Mouse (Mus musculus) liver, embryonic 12.5 days (tissue): ENCODE data around the gene Rph3al. TPM values are rescaled to one million over a fixed set of nuclear protein-coding genes. Genes with fewer than 3 reads are reported as not detected.
A peak's percentile ranks its signal among the peaks of the same experiment; 100 is the strongest.

Experiments used
- ATAC-seq: fragments of 200-750 bp; cut with Nextera tagmentation; 2 replicates; pipeline ENCODE4 v1.8.0; 2017; ENCODE audit warnings: moderate number of reproducible peaks, mild to moderate bottlenecking, moderate library complexity
- H3K27ac ChIP-seq: fragments of 300-500 bp; sonication (generic); 2 replicates; pipeline ENCODE4 v1.5.1; 2016; ENCODE audit warnings: mild to moderate bottlenecking
- H3K27me3 ChIP-seq: fragments of 300-500 bp; sonication (generic); replicated peaks from 2 replicates; pipeline ENCODE4 v1.6.1; 2016; ENCODE audit warnings: mild to moderate bottlenecking, moderate library complexity
- H3K36me3 ChIP-seq: fragments of 300-500 bp; sonication (generic); 2 replicates; pipeline ENCODE4 v1.6.1; 2016; ENCODE audit warnings: mild to moderate bottlenecking, moderate library complexity
- H3K4me1 ChIP-seq: fragments of 300-500 bp; sonication (generic); 2 replicates; pipeline ENCODE4 v1.6.1; 2016
- H3K4me2 ChIP-seq: fragments of 300-500 bp; sonication (generic); 2 replicates; pipeline ENCODE4 v1.6.1; 2016; ENCODE audit warnings: mild to moderate bottlenecking, moderate library complexity
- H3K4me3 ChIP-seq: fragments of 300-500 bp; sonication (generic); 2 replicates; pipeline ENCODE4 v1.5.1; 2016; ENCODE audit warnings: mild to moderate bottlenecking, moderate library complexity
- H3K9ac ChIP-seq: fragments of 300-500 bp; sonication (generic); 2 replicates; pipeline ENCODE4 v1.6.1; 2016; ENCODE audit warnings: mild to moderate bottlenecking, moderate library complexity
- H3K9me3 ChIP-seq: fragments of 300-500 bp; sonication (generic); replicated peaks from 2 replicates; pipeline ENCODE4 v1.6.1; 2016; ENCODE audit warnings: mild to moderate bottlenecking, moderate library complexity
- WGBS: fragments of 180-500 bp; shearing (Covaris S2); methylation state at CpG from one replicate; pipeline ENCODE4 v1.1.7; 2016; ENCODE audit not compliant: insufficient replicate concordance; 5-methylcytosine and 5-hydroxymethylcytosine counted together
- polyA plus RNA-seq: library from polyadenylated mRNA; unstranded; fragments of >200 nt; fragmentation: Nextera tagmentation; extraction: Ambion mirVana; gene quantifications from 2 replicates; pipeline ENCODE4 v1.2.1, GENCODE M21; 2016

The Rph3al gene
- polyA plus RNA-seq, 1 experiment from 2014 or later: 0.57 TPM

DNA sequence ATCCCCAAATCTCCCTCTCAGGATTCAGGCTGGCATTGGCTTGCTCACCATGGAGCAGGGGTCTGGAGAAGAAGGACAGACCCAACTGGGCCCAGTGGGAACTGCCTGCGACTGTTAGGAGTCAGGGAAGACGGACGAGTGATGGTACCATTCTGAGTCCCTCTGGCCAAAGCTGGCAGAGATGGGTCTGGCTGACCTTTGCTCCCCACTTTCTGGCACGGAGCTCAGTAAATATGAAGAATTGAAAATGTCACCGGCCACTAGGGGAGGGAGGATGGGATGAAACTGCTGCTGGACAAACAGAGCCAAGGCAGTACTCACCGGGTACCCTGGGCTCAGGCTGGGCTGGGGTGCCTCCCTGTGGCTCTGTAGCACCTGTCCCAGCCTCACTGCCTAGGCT, 105.1 kb downstream of the Rph3al start:
- Histone ChIP-seq H3K4me2 (no peak overlapping the region), H3K36me3 (no peaks in the 10 kb centered on the region), H3K9ac (no peak overlapping the region), H3K4me1 (no peaks in the 10 kb centered on the region), H3K4me3 (no peak overlapping the region), H3K9me3 (no peaks in the 10 kb centered on the region), H3K27ac (no peak overlapping the region), H3K27me3 (peaks cover 9% of the 10 kb centered on the region; the same call in 1 of the 2 replicates)
- no peak for ATAC-seq
- 73% methylated on average over 6 of the region's 6 CpGs for WGBS

DNA sequence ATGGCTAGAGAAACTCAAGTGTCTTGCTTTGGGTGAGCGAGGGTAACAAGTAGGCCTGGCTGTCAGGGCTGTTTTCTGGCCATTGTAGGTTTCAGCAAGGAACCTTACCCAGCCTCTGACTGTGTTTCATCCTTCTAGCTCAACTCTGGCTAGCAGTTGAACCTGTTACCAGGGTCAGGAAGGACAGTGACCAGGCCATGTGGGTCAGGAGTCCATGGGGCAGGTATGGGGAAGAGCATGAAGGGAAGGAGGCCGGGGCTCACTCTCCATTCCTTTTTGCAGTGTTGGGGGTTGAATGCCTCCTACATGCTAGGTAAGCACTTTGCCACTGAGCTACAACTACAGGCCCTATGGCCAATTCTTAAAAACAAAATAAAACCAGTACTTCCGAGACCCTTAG, 107.8 kb downstream of the Rph3al start:
- H3K9me3 ChIP-seq: no peaks in the 10 kb centered on the region
- no peak overlapping the region for H3K27ac ChIP-seq
- H3K36me3 ChIP-seq: no peaks in the 10 kb centered on the region
- peaks cover 9% of the 10 kb centered on the region; the same call in 1 of the 2 replicates for H3K27me3 ChIP-seq
- H3K9ac ChIP-seq: no peak overlapping the region
- 58% methylated on average over 3 of the region's 3 CpGs for WGBS
- no peak overlapping the region for H3K4me3 ChIP-seq
- no peaks in the 10 kb centered on the region for H3K4me1 ChIP-seq
- ATAC-seq: no peak
- no peak overlapping the region for H3K4me2 ChIP-seq

DNA sequence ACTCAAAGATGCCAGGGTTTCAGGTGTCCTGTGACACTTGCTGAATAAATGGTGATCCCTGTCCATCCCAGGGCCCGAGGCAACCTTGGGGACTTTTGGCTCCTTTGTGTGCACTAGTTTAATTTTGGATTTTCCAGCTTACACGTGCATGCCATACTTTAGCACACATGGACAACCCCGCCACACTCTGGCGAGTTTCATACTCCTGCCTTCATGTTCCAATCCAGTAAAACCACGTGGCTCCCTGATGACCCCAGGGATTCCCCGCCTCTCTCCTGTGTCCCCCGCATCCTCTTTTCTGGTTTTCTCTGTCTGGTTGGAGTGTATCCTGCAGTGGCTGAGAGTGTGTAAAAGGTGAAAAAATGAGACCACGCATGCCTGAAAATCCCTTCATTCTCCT, 110.8 kb downstream of the Rph3al start:
- no peak overlapping the region for H3K4me3 ChIP-seq
- no peak for ATAC-seq
- H3K36me3 ChIP-seq: no peaks in the 10 kb centered on the region
- WGBS: 64% methylated on average over 8 of the region's 8 CpGs
- H3K4me1 ChIP-seq: no peaks in the 10 kb centered on the region
- no peak overlapping the region for H3K9ac ChIP-seq
- H3K27ac ChIP-seq: no peak overlapping the region
- no peaks in the 10 kb centered on the region for H3K9me3 ChIP-seq
- peaks cover 18% of the 10 kb centered on the region for H3K27me3 ChIP-seq
- H3K4me2 ChIP-seq: no peak overlapping the region

DNA sequence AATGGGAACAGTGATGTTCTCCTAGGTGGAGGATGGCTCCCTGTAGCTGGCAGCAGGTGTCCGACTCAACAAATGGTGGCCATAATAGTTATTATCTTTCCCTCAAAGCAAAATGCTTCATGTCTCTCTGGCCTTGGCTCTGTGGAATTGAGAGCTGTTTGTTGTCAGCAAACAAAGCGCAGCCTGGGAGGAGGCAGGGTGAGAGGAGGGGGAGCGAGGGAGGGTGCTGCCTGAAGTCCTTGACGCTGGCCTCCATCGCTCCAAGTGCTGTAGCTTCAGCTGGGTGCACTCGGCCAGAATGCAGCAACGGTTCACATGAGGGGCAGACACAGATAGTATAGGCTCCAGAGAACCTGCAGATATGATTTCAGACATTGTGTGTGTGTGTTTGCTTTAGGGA, 114.7 kb downstream of the Rph3al start:
- H3K36me3 ChIP-seq: no peaks in the 10 kb centered on the region
- H3K4me3 ChIP-seq: no peak overlapping the region
- no peak overlapping the region for H3K27ac ChIP-seq
- ATAC-seq: no peak
- no peaks in the 10 kb centered on the region for H3K4me1 ChIP-seq
- H3K27me3 ChIP-seq: peaks cover 32% of the 10 kb centered on the region
- H3K9me3 ChIP-seq: no peaks in the 10 kb centered on the region
- WGBS: 39% methylated on average over 7 of the region's 7 CpGs
- H3K9ac ChIP-seq: no peak overlapping the region
- H3K4me2 ChIP-seq: no peak overlapping the region

DNA sequence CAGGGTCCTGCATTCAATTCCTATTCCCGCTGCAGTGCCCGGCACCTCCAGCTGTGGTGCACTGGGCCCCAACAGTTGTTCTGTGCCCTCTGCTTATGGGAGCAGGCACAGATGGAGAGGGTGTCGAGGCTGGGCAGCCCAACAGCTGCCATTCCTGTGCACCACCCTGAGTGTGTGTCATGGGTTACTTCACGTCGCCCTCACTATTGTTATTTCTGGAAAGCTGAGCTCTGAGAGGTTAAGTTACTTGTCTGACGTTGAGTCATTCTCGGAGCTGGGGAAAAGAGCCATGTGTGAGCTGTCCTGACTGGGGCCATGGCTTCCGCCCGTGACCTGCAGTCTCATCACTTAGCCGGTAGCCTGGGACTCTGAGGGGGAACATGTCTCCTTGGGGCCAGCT, 125.1 kb downstream of the Rph3al start:
- 67% methylated on average over 10 of the region's 10 CpGs for WGBS
- Histone ChIP-seq H3K36me3 (no peaks in the 10 kb centered on the region), H3K9ac (no peak overlapping the region), H3K4me2 (no peak overlapping the region), H3K4me3 (no peak overlapping the region), H3K27ac (no peak overlapping the region), H3K4me1 (peaks cover 8% of the 10 kb centered on the region; the same call in 1 of the 2 replicates), H3K27me3 (peaks cover 15% of the 10 kb centered on the region; the same call in 1 of the 2 replicates), H3K9me3 (no peaks in the 10 kb centered on the region)
- no peak for ATAC-seq

DNA sequence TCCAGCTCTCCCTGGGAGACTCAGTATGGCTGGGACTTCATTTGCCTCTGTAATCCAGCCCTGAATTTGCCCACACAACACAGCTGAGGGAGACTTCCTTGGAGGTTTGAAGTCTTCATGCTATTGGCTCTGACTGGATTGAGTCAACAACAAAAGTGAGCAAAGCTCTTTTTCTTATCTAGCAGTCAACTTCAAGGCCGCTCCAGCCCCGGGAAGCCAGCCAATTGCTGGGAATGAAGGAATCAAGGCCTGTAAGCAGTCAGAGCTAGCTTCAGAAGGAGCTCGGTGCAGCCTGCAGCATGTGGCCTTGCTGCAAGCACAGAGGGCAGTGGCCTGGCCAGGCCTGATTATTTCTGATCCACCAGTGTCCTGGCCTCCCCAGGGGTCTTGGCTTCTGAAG, 126.3 kb downstream of the Rph3al start:
- no peak; the same call in 1 of the 2 replicates for ATAC-seq
- WGBS: 31% methylated on average over 3 of the region's 3 CpGs
- peaks cover 8% of the 10 kb centered on the region; the same call in 1 of the 2 replicates for H3K4me1 ChIP-seq
- H3K4me3 ChIP-seq: no peak overlapping the region
- H3K36me3 ChIP-seq: no peaks in the 10 kb centered on the region
- no peak overlapping the region for H3K9ac ChIP-seq
- no peaks in the 10 kb centered on the region for H3K9me3 ChIP-seq
- peak overlapping the region; percentile 54; the same call in 1 of the 2 replicates for H3K27ac ChIP-seq
- H3K4me2 ChIP-seq: no peak overlapping the region
- H3K27me3 ChIP-seq: peaks cover 15% of the 10 kb centered on the region

DNA sequence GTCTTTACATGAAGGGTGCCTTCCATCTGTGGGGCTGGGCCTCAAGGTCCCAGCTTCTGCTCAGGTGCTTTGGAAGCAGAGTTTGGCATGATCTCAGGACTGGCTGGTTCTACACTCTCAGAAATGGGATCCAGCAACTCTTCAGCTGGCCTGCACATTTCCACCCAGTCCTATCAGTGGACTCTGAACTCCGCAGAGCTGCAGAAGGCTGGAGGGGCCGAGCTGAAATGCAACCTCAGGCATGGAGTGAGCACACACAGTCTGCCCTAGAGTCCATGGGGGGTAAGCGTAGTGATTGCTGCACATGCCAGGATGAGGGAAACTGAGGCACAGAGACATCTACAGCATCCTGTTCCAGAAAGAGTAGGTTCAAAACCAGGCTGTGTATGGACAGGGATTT, 127.7 kb downstream of the Rph3al start:
- Histone ChIP-seq H3K4me3 (no peak overlapping the region), H3K27ac (no peak overlapping the region), H3K9ac (no peak overlapping the region), H3K27me3 (peaks cover 15% of the 10 kb centered on the region), H3K4me2 (no peak overlapping the region), H3K4me1 (peaks cover 8% of the 10 kb centered on the region; the same call in 1 of the 2 replicates), H3K9me3 (no peaks in the 10 kb centered on the region), H3K36me3 (no peaks in the 10 kb centered on the region)
- 65% methylated on average over 3 of the region's 3 CpGs for WGBS
- ATAC-seq: no peak

DNA sequence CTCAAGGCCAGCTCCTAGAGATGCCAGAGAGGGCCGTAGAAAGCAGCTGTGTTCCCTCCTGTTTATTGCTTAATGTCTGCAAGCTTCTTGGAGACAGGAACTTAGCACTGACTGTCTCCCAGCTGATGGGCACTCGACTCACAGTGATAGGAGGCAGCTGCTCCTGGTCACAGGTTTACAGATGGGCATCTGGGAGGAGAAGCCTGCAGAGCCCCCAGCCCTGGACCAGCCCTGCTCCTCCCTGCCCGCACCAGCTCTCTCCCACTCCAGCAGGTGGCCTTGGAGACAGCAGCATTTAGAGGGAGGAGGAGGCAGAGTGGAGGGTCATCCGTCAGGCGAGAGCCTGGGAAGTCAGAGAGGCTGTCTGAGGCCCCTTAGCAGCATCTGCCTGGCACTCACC, 130.7 kb downstream of the Rph3al start:
- Histone ChIP-seq H3K9me3 (no peaks in the 10 kb centered on the region), H3K9ac (no peak overlapping the region), H3K4me2 (no peak overlapping the region), H3K4me3 (no peak overlapping the region), H3K36me3 (no peaks in the 10 kb centered on the region), H3K4me1 (peaks cover 8% of the 10 kb centered on the region; the same call in 1 of the 2 replicates), H3K27ac (no peak overlapping the region), H3K27me3 (peaks cover 4% of the 10 kb centered on the region; the same call in 1 of the 2 replicates)
- ATAC-seq: no peak
- WGBS: 46% methylated on average over 5 of the region's 5 CpGs

DNA sequence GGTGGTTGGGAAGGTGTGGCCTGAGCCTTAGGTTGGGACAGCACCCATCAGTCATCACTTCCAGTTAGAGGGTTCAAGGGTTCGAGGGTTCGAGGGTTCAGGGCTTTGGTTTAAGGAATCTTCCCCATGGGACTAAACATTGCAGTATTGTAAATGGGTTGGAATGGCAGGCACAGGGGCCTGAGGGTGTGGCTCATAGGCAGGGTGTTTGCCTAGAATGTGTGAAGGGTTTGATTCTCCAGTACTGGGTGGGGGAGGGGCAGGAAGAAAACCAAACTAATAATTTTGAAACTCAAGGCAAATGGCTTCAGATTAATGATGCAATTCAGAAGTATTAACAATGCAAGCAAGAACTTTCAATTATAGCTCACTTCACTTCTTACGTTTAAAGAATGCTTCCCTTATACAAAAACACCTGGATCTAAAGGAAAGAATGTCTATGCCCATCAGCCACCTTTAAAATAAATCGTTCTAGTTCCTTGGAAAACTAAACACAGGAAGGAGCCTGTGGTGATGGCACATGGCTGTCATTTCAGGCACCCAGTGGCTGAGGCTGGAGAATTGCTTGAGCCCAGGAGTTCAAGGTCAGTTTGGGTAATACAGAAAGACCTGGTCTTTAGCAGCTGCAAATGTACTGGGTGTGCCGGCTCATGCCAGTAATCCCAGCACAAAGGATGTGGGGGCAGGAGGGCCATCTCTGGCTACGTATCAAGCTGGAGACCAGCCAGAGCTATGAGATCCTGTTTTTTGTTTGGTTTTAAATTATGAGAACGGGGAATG, 136.3 kb downstream of the Rph3al start:
- 70% methylated on average over 7 of the region's 7 CpGs for WGBS
- Histone ChIP-seq H3K27me3 (peaks cover 30% of the 10 kb centered on the region), H3K27ac (no peak overlapping the region), H3K4me3 (no peak overlapping the region), H3K36me3 (no peaks in the 10 kb centered on the region), H3K4me1 (no peaks in the 10 kb centered on the region), H3K4me2 (no peak overlapping the region), H3K9ac (no peak overlapping the region), H3K9me3 (no peaks in the 10 kb centered on the region)
- ATAC-seq: no peak

DNA sequence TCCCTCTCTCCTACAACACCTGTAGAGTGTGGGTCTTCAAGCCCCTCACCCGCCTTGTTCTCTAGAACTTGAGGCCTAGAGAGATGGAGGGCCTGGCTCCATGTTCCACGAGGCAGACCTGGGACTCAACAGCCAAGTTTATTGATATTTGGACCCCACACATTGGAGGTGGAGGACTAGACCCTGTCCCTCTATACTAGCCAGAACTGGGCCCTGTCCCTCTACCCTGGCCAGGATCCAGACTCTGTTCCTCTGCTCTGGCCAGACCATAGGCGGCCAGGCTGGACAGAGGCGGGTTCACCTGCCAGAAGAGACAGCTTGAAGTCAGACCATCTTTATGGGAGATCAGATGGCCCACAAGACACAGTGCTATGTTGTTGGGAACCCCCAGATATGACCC, 136.9 kb downstream of the Rph3al start:
- H3K36me3 ChIP-seq: no peaks in the 10 kb centered on the region
- WGBS: 63% methylated on average over 4 of the region's 4 CpGs
- H3K4me2 ChIP-seq: no peak overlapping the region
- no peak overlapping the region for H3K27ac ChIP-seq
- no peak overlapping the region for H3K4me3 ChIP-seq
- ATAC-seq: no peak
- H3K9ac ChIP-seq: no peak overlapping the region
- no peaks in the 10 kb centered on the region for H3K9me3 ChIP-seq
- peaks cover 36% of the 10 kb centered on the region for H3K27me3 ChIP-seq
- no peaks in the 10 kb centered on the region for H3K4me1 ChIP-seq

DNA sequence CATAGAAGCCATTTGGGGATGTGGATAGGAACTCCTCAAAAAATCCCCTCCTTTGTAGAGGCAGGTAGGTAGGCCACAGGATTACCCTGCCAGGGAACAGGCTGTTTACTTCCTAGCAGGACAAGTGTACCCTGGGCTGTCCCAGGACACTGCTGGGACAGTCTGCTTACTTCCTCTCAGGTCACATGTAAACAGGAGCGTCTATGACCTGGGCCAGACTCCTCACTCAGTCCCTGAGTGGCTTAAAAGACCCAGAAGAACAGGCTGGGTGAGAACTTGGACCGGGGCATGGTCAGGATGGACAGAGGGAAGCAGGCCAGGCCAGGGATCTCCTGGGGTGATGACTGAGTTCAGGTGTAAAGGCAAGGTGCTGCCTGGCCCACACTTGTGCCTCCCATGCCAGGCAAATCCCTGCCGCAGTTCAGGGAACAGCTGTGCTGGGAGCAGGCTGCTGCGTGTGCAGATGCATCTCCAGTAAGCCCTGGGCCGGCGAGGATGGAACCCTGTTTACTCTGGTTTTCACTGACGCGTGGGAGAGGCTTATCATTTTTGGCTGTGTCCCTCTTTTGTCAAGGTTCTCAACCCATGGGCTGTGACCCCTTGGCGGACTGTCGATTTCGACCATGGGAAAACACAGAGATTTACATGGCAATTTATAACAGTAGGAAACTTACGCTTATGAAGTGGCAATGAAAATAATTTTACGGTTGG, 141.5 kb downstream of the Rph3al start:
- H3K9me3 ChIP-seq: no peaks in the 10 kb centered on the region
- H3K9ac ChIP-seq: no peak overlapping the region
- peaks cover 11% of the 10 kb centered on the region; the same call in 1 of the 2 replicates for H3K4me1 ChIP-seq
- peaks cover 82% of the 10 kb centered on the region for H3K27me3 ChIP-seq
- WGBS: 55% methylated on average over 13 of the region's 13 CpGs
- H3K27ac ChIP-seq: no peak overlapping the region
- H3K36me3 ChIP-seq: no peaks in the 10 kb centered on the region
- no peak overlapping the region for H3K4me2 ChIP-seq
- ATAC-seq: no peak
- H3K4me3 ChIP-seq: no peak overlapping the region

DNA sequence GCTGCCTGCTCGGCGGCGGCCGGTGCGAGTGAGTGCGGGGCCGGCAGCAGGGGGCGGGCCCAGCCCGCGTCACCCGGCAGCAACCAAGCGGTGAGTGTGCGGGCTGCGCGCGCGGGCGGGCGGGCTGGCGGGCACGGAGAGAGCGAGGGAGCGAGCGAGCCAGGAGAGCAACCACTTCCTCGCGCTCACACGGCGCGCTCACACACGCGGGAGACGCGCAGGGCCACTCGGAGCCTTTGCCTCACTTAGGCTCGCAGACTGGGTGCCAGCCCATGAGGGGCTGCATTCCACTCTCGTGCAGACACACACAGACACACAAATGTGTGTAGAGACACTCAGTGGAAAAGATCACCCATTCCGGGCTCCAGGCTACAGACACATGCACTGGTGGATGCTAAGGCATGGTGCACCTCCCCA, 142.2 kb downstream of the Rph3al start, which contains the start of gene Doc2b:
Gene Doc2b (minus strand): TSS at position 21 of the 417 bp plus-strand sequence.
- H3K4me2 ChIP-seq: peak within 1 kb of the TSS; percentile 51
- peaks cover 11% of the 10 kb centered on the region; the same call in 1 of the 2 replicates for H3K4me1 ChIP-seq
- H3K27me3 ChIP-seq: peaks cover 89% of the 10 kb centered on the region
- no peak within 1 kb of the TSS for H3K9ac ChIP-seq
- no peak within 1 kb of the TSS for H3K27ac ChIP-seq
- no peaks in the 10 kb centered on the region for H3K9me3 ChIP-seq
- 8% methylated on average over 32 of the region's 37 CpGs for WGBS
- no peaks in the 10 kb centered on the region for H3K36me3 ChIP-seq
- ATAC-seq: no peak
- peak within 1 kb of the TSS; percentile 41 for H3K4me3 ChIP-seq
